Mouse (Mus musculus) ovary, adult 18-20 months (tissue): Measurements from ENCODE around the gene Dlx6.

Experiments
- DNase-seq: peaks from one replicate; pipeline ENCODE4 v3.0.0; 2022; ENCODE audit warnings: low spot score, mixed read lengths

Gene Dlx6

DNA sequence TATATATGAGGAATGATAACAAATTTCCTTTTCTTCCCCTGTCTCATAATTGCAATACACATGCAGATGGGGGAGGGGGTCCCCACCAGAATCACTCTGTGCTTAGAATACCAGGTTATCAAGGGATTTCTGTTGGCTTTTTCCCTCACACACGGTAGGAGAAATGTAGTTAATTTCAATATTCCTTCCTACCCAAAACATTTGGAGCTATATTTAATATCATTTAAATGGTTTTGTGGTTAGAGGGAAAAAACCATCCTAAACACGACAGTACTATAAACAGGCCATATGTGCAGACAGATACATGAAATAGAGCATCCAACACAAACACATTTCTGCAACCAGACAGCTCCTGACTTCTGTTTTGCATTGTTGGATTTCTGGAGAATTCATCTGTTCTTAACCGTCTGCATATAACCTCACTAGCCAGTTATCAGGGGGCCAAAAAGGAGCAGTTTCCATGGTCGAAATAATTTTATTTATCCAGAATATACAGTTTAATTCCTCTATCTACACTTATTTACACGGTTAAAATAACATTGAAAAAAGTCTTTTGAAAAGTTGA, 14.3 kb downstream of the Dlx6 start:
- no peak for DNase-seq

DNA sequence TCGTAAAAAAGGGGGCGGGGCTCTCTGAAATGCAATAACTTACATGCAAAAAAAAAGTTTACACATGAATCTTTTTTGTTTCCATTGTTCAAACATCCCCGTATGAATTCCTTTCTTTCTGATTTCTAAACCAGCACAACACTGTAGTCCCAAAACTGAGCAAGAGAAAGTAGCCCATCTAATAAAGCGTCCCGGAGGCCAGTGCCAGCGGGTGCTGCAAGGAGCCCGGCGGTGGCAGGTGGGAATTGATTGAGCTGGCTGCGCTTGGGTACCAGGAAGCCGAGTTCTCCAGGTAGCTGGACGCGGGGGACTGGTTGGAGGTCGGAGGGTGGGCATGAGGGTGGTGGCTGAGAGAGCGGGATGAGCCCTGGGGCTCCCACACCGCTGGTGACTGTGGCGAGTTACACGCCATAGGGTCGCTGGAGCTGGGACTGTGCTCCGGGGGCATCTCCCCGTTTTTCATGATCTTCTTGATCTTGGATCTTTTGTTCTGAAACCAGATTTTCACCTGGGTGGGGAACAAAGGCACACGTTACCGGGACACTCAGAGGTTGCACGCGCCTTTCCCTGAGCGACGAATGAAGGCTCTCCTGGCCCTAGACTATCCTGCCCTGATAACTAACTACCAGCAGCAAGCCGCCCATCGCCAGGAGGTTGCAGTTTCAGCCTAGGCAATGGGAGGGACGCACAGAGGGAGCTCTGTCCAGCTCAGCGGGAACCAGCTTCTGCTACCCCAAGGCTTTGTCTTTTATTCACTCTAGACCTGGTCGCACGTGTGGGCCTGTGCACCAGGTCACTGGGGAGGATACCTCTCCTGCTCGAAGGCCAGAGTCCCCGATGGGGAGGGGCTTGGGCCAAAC, 15.1 kb downstream of the Dlx6 start:
- no peak for DNase-seq

GRCm38 (mm10) chr6:6878841-6879291, 15.7 kb downstream of the Dlx6 start:
- DNase-seq = no peak

GRCm38 (mm10) chr6:6879371-6880325, 16.5 kb downstream of the Dlx6 start:
- no peak for DNase-seq

DNA sequence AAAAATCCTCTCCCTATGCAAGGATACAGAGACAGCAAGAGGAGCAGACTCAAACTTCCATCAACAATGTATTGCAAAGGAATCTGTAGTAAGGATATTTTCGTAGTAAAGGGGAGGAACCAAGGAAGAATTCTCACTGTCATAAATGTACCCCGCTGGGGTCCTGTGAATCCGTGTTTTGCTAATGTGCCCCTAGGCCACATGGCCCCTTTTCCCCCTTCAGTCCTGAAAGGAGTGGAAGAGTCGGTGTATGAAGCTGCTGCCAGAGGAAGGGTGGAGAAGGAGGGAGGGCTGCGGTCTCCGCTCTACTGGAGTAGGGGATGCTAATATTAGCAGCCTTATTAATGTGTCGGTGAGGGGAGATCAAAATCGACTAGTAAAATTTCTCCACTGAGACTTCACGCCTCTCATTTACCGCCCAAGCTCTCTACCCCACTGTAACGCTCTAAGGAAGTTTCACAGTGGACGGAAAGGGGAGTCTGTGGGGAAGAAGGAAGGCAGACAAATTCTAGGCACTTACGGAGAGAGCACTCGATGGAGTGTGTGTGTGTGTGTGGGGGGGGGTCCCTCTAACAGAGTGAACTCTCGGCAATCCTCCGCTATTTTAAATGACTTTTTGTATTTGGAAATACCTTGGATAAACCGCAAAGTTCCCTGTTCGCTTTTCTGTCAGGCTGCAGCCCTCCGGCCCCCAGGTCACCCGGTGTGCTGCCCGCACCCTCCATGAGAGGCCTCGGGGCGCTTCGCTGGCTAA, 17.4 kb downstream of the Dlx6 start:
- no peak for DNase-seq

DNA sequence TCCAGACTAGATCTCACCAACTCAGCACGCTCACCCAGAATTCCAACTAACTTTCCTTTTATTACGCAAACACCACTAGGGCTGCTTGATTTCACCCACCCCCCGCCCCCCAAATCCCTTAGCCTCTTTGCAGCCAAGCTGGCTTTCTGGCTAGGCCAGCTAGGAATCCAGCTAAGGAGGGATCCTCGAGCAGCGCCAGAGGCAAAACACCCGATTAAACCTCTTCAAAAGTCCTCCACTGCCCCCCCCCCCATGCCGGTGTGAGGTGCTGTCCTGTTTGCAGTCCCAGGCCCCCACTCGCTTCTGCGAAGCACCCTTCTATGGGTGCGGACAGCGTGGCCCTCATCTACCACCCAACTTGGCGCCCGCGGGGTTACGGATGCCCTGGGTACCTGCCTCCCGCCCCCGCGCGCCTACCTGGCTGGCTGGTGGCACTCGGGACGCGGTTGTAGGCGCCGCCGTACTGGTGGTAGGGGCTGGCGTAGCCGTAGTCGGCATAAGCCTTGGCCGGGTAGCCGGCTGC, 18.0 kb downstream of the Dlx6 start:
- DNase-seq = no peak

- DNase-seq = no peak
Measured at GRCm38 (mm10) chr6:6881638-6882190, 18.6 kb downstream of the Dlx6 start, which contains the start of gene Dlx5. TSS of gene Dlx5 (minus strand) at chr6:6882085.

- no peak for DNase-seq
Measured at GRCm38 (mm10) chr6:6882266-6882797, 19.2 kb downstream of the Dlx6 start.

GRCm38 (mm10) chr6:6884897-6885296, 21.8 kb downstream of the Dlx6 start:
- no peak for DNase-seq

GRCm38 (mm10) chr6:6886225-6886624, 23.1 kb downstream of the Dlx6 start:
- DNase-seq = no peak

GRCm38 (mm10) chr6:6890047-6890446, 26.9 kb downstream of the Dlx6 start:
- DNase-seq = no peak

GRCm38 (mm10) chr6:6909586-6909985, 46.5 kb downstream of the Dlx6 start:
- DNase-seq = peak; percentile 52

DNA sequence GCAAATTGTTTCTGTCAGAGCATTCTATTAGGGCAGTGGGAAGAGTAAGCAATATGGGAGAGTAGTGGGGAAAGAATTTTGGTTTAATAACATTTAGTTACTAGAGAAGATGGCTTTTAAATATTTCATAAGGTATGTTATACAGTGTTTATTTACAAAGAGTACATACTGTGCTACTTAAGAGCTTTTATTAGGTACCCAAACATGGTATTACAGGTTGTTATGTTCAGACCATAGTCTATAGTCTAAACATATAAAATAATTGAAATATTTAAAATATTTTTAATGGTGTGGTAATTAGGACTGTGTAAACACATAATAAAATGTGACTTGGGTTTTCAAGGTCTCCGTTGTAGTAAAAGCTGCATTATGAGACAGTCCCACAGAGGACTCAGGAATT, 51.2 kb downstream of the Dlx6 start:
- DNase-seq = no peak

DNA sequence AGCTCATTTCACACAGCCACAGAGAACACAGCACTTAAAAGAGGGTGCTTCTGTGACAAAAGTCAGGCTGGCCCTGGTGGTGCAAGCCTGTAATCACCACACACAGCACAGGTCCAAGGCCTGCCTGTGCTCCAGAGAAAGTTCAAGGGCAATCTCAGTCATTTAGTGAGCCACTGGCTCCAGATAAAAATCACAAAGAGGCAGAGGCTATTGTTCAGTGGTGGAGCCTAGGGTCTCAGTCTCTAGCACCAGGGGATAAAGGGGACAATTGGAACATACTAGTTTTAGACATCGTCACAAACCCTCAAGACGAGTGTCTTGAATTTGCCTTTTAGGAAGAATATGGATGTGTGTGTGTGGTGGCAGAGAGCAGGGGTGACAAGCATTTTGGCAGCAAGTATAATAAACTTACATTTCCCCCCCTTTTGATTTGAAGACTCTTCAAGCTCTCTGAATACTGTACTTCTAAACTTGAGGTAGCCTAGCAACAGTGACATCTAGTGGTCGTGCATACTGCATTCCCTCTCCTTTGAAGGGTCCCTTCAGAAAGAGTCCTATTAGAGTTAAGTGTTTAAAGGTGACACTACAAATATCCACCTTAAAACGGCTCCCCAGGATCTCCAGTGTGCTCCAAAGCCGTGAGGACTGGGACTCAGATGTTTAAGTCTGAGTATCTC, 51.9 kb downstream of the Dlx6 start:
- DNase-seq = no peak

DNA sequence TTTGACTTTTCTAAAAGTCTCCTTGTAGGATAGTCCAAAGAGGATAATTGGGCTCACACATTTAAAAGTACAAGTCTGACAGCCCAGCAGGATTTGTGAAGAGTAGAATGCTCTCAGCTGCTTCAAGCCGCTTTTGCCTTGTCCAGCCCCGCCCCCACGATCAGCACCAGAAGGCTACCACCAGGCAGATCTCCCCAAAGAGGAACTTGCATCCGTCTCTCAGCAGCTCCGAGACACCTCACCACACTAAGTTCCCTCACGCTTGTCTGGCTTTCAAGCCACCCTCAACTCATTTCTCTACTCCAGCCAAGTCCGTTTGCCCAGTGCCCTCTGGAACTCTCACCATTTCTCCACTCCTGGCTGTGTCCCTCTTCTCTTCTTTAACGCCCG, 52.4 kb downstream of the Dlx6 start:
- DNase-seq = no peak

- no peak for DNase-seq
Measured at GRCm38 (mm10) chr6:6917334-6917733, 54.2 kb downstream of the Dlx6 start.
